Mouse (Mus musculus) spleen, postnatal 10 days (tissue): ENCODE data around the gene Arl14ep.
"Not testable (repeated sequence)": the region's sequence is repeated elsewhere in the genome, so short reads cannot be mapped to it uniquely, and the experiment has no call there.

Source experiments
- DNase-seq, 2 experiments: peaks; one replicate each; pipeline ENCODE4 v3.0.0; 2021 to 2022; ENCODE audit warnings: low spot score in 2 of 2

The Arl14ep gene

DNA sequence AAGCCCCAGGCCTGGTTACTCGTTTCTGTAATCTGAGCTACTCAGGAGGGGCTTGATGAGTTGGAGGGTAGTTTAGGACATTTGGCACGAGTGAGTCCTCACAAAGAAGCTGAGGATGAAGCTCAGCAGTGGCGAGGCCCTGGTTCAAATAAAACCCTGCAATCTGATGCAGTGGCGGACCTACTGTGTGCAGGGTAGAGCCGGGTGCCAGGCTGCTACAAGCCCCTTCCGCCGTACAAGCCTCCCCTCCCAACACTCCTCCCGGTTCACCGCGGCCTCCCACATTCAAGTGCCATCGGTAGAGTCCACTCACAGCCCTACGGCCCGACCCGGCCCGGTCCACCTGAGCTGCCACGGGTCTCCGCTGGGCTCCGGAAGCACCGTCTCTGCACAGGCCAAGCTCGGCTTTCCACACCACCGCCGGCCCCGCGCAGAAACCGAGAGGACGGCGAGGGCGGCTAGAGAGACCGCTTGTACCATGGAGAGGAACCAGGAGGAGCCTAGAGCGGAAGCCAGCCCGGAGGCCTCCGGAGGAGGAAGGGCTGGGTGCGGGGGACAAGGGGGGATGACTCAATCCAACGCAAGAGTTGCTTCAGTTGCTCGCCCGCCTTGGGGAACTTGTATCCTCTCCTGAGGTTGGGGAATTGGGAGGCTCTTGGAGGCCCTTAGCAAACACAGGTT, at the start of gene Arl14ep:
Gene Arl14ep (minus strand): TSS at position 466 of the 681 bp plus-strand sequence.
- peak; percentile 62 to 77 for DNase-seq

- DNase-seq: no peak
Measured at GRCm38 (mm10) chr2:107022713-107023112, 48.5 kb upstream of the Arl14ep start.

- DNase-seq: no peak
Measured at GRCm38 (mm10) chr2:107019331-107019730, 45.1 kb upstream of the Arl14ep start.

- DNase-seq: no peak
Measured at GRCm38 (mm10) chr2:107013161-107013560, 38.9 kb upstream of the Arl14ep start.

DNA sequence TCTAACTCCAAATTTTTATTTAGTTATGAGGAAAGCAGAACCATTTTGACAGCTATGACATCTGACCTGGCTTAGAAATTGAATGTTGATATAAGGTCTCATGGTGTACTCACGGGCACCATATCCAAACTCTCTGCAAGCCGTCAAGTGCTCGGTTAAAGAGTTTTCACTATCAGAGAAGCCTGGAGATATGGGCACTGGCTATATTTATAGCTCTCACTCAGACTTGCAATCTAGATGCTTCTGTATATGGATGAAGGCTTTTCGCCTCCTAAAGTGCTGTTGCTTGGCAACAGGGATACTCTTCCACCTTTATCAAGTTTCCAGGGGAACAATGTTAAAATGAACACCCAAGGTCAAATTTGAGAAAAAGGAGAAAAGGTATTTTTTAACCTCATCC, 38.1 kb upstream of the Arl14ep start:
- no peak for DNase-seq

GRCm38 (mm10) chr2:107010160-107010559, 35.9 kb upstream of the Arl14ep start:
- DNase-seq: no peak

DNA sequence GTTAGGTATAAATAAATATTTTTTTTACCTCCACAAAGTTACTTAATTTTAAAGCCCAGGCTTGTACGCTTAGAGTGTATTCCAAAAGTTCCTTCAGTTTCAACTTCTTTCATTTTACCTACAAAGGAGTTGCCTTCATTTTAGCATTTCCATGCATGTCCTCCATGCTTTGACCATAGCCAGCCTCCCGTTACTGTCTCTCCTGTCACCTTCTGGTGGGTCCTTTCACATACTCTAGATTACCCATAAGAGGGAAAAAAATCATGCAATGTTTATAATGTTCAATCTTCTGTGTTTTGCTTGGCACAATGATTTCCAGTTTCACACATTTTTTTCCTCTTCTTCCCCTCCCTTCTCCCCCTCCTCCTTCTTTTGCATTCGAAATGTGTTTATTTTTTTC, 32.2 kb upstream of the Arl14ep start:
- no peak for DNase-seq

DNA sequence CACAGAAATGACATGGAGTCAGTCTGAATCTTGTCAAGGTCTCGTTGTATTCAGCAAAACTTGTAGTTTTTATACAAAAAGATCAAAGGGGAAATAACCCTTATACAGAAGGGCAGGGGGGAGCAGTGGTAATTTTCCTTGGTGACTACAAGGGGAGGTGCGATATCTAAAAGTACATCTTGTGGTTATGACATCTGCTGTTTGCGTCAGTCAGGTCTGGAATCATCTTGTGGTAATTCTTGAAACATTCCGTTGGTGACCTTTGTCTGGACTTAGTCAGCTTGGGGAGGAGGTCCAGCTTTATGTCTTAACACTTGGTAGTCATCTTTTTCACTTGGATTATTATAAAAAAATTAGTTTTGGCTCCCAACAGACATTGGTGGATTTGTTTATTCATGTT, 31.7 kb upstream of the Arl14ep start:
- DNase-seq: not testable (repeated sequence)

DNA sequence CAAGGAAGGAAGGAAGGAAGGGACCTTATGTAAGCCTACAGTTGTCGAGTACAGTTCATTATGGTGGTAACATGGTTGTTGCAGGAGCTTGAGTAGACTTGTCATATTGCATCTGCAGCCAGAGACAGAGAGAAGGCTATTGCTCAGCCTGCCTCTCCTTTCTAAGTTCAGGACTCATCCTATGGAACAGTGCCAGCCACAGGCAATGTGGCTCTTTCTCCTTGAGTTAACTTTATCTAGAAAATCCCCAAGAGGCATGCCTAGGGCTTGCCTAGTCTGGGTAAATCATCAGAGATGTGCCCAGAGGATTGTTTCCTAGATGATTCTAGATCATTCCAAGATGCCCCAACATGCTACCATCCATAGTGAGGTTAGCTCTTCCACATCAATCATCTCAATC, 17.0 kb upstream of the Arl14ep start:
- DNase-seq: no peak

GRCm38 (mm10) chr2:106984945-106985344, 10.7 kb upstream of the Arl14ep start:
- no peak for DNase-seq

DNA sequence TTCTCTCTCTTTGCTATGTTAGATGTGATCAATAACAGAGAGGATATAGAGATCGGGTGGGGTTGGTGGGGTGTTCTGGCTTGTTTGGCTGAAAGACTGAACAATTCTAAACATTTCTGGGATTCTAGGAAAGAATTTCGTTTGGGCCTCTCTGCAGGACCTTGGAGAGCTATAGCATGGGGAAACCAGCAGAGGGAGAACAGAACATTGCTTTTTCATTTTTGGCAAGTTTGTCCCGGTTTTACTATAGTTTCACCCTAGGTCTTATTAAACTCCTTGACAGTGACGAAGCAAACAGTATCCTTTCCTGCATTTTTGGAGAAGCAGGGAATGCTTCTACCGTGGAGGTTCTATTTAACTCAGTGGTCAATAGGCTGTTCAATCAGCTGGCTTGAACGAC, 8.3 kb upstream of the Arl14ep start:
- no peak for DNase-seq

DNA sequence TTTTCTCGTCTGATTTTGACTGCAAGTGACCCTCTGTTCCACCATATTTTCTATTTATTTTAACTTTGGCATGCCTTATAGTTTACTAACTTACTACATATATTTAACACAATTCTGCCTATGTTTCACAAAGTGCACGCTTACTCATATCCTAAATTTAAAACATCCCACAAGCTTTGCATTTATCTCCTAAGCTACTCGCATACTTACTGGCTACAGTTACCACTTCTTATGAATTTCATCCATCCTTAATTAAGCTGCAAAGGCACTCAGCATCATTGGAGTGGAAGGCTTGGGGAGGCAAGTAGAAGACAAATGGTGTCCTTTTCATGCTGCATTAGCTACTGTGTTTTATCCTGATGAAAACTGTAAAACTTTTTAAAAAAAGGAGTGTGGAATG, 2.2 kb upstream of the Arl14ep start:
- DNase-seq: no peak

- DNase-seq: no peak
Measured at GRCm38 (mm10) chr2:106973332-106973958, 779 bp downstream of the Arl14ep start.

DNA sequence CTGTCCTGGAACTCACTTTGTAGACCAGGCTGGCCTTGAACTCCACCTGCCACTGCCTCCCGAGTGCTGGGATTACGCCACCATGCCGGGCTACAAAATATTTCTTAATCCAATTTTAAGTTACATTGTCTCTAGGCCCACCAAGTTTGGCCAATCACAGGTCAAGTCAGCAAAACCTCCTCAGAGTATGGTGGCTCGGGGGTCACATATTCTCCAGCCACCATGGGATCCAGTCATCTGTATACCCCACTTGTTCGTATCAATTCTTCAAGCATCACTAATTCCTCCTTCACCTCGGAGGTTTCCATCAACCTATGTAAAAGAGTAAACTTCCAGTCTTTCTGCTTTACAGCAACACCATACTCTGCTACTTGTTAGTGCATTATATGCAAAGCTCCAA, 1.4 kb downstream of the Arl14ep start:
- DNase-seq: no peak

DNA sequence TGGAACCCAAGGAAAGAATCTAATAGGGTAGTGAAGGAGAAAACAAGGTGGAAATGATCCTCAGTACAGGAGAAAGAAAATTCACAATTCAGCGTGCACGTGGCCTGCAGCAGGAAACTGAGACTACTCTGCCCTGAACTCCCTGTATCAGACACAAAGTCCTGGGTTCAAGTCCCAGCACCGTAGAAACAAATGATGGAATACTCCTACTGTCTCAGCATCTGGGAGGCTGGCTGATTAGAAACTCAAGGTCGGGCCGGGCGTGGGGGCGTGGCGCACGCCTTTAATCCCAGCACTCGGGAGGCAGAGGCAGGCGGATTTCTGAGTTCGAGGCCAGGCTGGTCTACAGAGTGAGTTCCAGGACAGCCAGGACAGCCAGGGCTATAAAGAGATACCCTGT, 3.3 kb downstream of the Arl14ep start:
- DNase-seq: no peak

DNA sequence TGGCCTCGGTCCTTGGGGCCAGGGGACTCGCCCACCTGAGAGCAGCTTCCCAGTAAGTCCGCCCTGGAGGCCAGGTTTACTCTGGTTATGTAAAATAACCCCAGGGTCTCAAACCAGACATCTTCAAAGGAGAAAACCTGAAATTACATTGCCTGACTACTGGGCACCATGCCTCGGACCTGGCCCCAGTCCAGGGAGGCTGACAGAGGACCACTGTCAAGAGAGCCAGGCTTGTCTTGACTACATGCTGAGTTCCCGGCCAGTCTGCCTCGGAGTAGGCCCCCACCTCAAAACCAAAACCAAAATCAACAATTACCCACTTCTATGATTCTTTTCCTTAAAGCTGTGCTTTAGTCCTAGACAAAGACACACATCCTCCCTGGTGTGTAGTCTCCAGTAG, 5.9 kb downstream of the Arl14ep start:
- no peak for DNase-seq

- DNase-seq: no peak
Measured at GRCm38 (mm10) chr2:106963560-106963959, 10.7 kb downstream of the Arl14ep start.

DNA sequence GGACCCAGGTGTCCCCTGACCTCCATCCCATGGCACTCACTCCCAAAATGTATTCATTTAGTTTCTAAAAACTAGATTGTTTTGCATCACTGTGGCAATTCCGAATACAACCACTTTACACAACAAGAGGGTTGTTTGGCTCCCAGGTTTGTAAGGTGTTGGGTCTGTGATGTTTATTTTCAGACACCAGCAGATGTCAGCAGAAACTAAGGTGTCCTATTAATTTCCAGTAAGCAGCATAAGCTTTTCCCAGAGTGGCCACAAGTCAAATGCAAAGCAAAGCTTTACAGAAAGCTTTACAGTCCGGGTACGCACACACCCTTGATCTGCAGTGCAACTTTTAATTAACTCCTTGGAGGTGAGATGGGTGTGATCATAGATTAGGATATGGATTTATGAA, 12.6 kb downstream of the Arl14ep start:
- no peak for DNase-seq

DNA sequence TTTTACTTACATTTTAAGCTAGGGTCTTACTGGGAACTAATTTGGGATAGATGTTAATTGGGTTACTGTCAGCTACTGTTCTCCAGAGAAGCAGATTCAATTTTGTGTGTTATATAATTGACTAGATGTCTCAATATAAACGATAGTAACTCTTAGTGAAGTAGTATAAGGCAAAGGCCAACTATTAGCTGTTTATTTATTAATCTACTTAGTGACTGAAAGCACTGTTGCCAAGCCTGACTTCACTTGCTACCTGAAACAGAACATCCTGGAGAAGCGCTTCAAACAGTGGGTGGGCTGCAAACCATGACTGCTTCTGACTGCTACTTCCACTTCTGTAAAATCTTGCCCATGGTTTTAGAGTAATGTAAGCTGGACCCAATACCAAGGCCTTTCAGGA, 13.2 kb downstream of the Arl14ep start:
- DNase-seq: no peak

- no peak for DNase-seq
Measured at GRCm38 (mm10) chr2:106960237-106960636, 14.0 kb downstream of the Arl14ep start.

GRCm38 (mm10) chr2:106959380-106959779, 14.8 kb downstream of the Arl14ep start:
- no peak for DNase-seq

DNA sequence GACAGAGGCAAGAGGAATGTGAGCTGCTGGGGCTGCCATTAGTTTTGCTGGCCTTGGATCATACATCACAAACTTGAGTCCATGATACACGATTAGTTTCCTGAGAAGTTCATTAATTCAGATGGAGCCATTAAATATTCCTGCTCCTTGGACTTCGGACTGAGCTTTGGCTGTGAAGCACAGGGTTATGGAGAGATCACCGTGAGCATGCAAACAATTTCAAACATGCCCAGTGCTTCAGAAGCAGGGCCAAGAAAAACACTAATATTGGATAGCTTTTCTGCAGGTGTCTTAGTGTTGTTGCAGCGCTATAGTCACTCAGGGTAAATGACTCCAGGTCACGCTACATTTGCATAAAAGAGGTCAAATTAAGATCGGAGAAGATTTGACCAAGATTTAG, 15.3 kb downstream of the Arl14ep start:
- no peak for DNase-seq

DNA sequence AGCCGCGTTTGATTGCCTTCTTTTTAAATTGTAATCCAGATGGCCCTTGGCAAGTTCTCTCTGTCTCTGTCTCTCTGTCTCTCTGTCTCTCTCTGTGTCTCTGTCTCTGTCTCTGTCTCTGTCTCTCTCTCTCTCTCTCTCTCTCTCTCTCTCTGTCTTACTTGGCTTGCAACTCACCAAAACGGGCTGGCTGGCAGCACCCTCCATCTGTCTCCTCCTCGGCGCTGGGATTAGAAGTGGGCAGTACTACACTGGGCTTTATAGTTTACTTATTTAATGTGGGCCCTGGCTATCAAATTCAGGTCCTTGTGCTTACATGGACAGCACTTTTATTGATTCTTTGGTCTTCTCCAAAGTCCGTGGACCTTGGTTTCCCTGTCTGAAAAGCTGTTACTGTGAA, 18.1 kb downstream of the Arl14ep start:
- no peak for DNase-seq

GRCm38 (mm10) chr2:106955621-106956020, 18.6 kb downstream of the Arl14ep start:
- DNase-seq: no peak
